19 mouse cellular contexts compared by ENCODE assay signal in genomic region chr5:149297464-149297863, GRCm38 (mm10). TPM values are rescaled to one million over a fixed set of nuclear protein-coding genes. Genes with fewer than 3 reads are reported as not detected.
DNase-seq lines count a peak whose midpoint lies in the region; TF ChIP-seq lines count a peak whose summit lies in the region.
"Had no signal": no experiment of that assay in that cellular context is flagged by ENCODE, and none has a peak within 500 bp of the region (broad histone marks: within the 10 kb centered on the region; RNA-seq: fewer than 3 reads in every experiment).

No protein-coding gene starts in this region.

- TF ChIP-seq EP300 in heart, adult 2 months (IDR thresholded peaks at IDR 0.05; ENCODE audit: insufficient read depth, low read depth, low read length), result no peak

- no peak overlapping the region for H3K4me3 ChIP-seq in heart, adult 2 months
- no peak overlapping the region for H3K4me3 ChIP-seq in lung, adult 2 months (replicated peaks; ENCODE audit: extremely low read depth, low read depth, low read length)
- no peak overlapping the region for H3K4me3 ChIP-seq in ES-E14 (ENCODE audit: insufficient read depth in 1 of 2, low read depth in 1 of 2, low read length in 2 of 2, poor library complexity in 1 of 2, severe bottlenecking in 1 of 2)
- H3K4me3 ChIP-seq: forebrain, embryonic 15.5 days; heart, embryonic 10.5 days; lung, embryonic 15.5 days; midbrain, embryonic 10.5 days; myocyte had no signal

- H3K27ac ChIP-seq in heart, adult 2 months, result no peak overlapping the region
- H3K27ac ChIP-seq in ES-E14 (ENCODE audit: insufficient read depth, low read depth, low read length, poor library complexity, severe bottlenecking), result no peak overlapping the region
- H3K27ac ChIP-seq: forebrain, embryonic 15.5 days; heart, embryonic 10.5 days; lung, embryonic 15.5 days; midbrain, embryonic 10.5 days had no signal

- H3K9me3 ChIP-seq in ES-E14 (ENCODE audit: control insufficient read depth, insufficient read depth, low read depth, low read length), result no peaks in the 10 kb centered on the region
- H3K9me3 ChIP-seq: forebrain, embryonic 15.5 days; lung, embryonic 15.5 days; midbrain, embryonic 10.5 days had no signal

- H3K79me2 ChIP-seq in heart, adult 2 months (replicated peaks; ENCODE audit: control insufficient read depth, insufficient read depth, low read length), result no peaks in the 10 kb centered on the region

- WGBS in heart, adult 2 months, result 66% methylated on average over 2 of the region's 2 CpGs
- WGBS in lung, adult 2 months, result 61% methylated on average over 2 of the region's 2 CpGs

- in situ Hi-C loops in ES-E14 (cut with MboI; ENCODE audit: low sequenced_read_pairs in 2 of 2, unreplicated experiment in 2 of 2), result no loop called here

- no peak for DNase-seq in heart, adult 2 months
- no peak for DNase-seq in heart, adult 9 months (ENCODE audit: low spot score in 2 of 2)
- no peak for DNase-seq in lung, adult 2 months
- DNase-seq in lung, postnatal 36 days, result no peak
- no peak for DNase-seq in ES-E14 (ENCODE audit: low read depth, low spot score)
- peak; percentile 18 for DNase-seq in induced T-regulatory cell, adult 2 months (ENCODE audit: low read depth)
- DNase-seq in cerebellum, adult 18-20 months, result no peak
- DNase-seq in lung, postnatal 4 days, result no peak
- DNase-seq: cerebellum, adult 2 months; embryo, embryonic 11 days; kidney, postnatal 10 days; left cerebral cortex, postnatal 4 days; right cerebral cortex, postnatal 14 days; thymus, postnatal 36 days had no signal

- no peaks in the 10 kb centered on the region for H3K4me1 ChIP-seq in heart, adult 2 months (ENCODE audit: control insufficient read depth, insufficient read depth, low read length)
- H3K4me1 ChIP-seq in lung, adult 2 months (ENCODE audit: control insufficient read depth, insufficient read depth, low read length), result no peaks in the 10 kb centered on the region
- H3K4me1 ChIP-seq in ES-E14 (ENCODE audit: control insufficient read depth in 2 of 2, insufficient read depth in 2 of 2, low read length in 2 of 2, poor library complexity in 1 of 2), result no peaks in the 10 kb centered on the region
- H3K4me1 ChIP-seq: heart, embryonic 10.5 days; lung, embryonic 15.5 days; midbrain, embryonic 10.5 days had no signal

- no peak for TF ChIP-seq POLR2A in heart, adult 2 months (IDR thresholded peaks at IDR 0.05; ENCODE audit: insufficient read depth, low read depth, low read length)
- no peak for TF ChIP-seq POLR2A in lung, adult 2 months (IDR thresholded peaks at IDR 0.05; ENCODE audit: borderline replicate concordance, extremely low read depth, low read depth, low read length)

- peak; percentile 46 for TF ChIP-seq CTCF in heart, adult 2 months (IDR thresholded peaks at IDR 0.05)
- TF ChIP-seq CTCF in lung, adult 2 months (IDR thresholded peaks at IDR 0.05; ENCODE audit: insufficient read depth, low read length), result peak; percentile 27; the same call in 1 of the 2 replicates

- intact Hi-C loops in heart, adult 2 months (cut with DNase I), result no loop called here

- H3K27me3 ChIP-seq in heart, adult 2 months (ENCODE audit: control insufficient read depth, insufficient read depth, low read length), result no peaks in the 10 kb centered on the region
- H3K27me3 ChIP-seq: forebrain, embryonic 15.5 days; lung, embryonic 15.5 days had no signal

- H3K9ac ChIP-seq in heart, adult 2 months (ENCODE audit: low read depth, low read length), result no peak overlapping the region
- no peak overlapping the region for H3K9ac ChIP-seq in ES-E14 (ENCODE audit: insufficient read depth, low read depth, low read length, poor library complexity, severe bottlenecking)
- H3K9ac ChIP-seq: forebrain, embryonic 15.5 days; lung, embryonic 15.5 days had no signal

- no peaks in the 10 kb centered on the region for H3K36me3 ChIP-seq in heart, adult 2 months (ENCODE audit: control insufficient read depth, insufficient read depth, low read length)
- no peaks in the 10 kb centered on the region for H3K36me3 ChIP-seq in ES-E14 (ENCODE audit: control insufficient read depth, insufficient read depth, low read length, poor library complexity, severe bottlenecking)
- H3K36me3 ChIP-seq: forebrain, embryonic 15.5 days; heart, embryonic 10.5 days; lung, embryonic 15.5 days; midbrain, embryonic 10.5 days had no signal

TF ChIP-seq in ES-E14, 5 proteins besides CTCF, POLR2A, EP300 and RAD21:
- no peak for TF ChIP-seq HCFC1 (IDR thresholded peaks at IDR 0.05; ENCODE audit: borderline replicate concordance, insufficient read depth, low read length)
- peak; percentile 47; the same call in 1 of the 2 replicates for TF ChIP-seq MAFK (IDR thresholded peaks at IDR 0.05; ENCODE audit: insufficient read depth, low read depth, low read length)
- no peak for TF ChIP-seq CHD2 (IDR thresholded peaks at IDR 0.05; ENCODE audit: low read depth, low read length)
- no peak for TF ChIP-seq ZC3H11A (IDR thresholded peaks at IDR 0.05; ENCODE audit: borderline replicate concordance, low read depth, low read length)

RNA-seq across cellular contexts. Expression of gene Alox5ap, which starts 32.9 kb away (rescaled TPM):
- total RNA-seq in heart, adult 2 months (2021), result 10 to 100 TPM; 19.9 to 21.1 TPM
- 25.5 and 26.5 TPM in 2 replicates for polyA plus RNA-seq in heart, adult 2 months (2012; rRNA removed)
- 65.9 and 104 TPM in 2 replicates for polyA plus RNA-seq in lung, adult 2 months (2012; rRNA removed)
- 20.7 and 23.0 TPM in 2 replicates for total RNA-seq in ES-E14 (2012; rRNA removed)
